Comparison of ENCODE assay signal across 21 mouse cellular contexts in genomic region chr7:140208677-140209076, GRCm38 (mm10). TPM values are rescaled to one million over a fixed set of nuclear protein-coding genes. Genes with fewer than 3 reads are reported as not detected.
A peak's percentile ranks its signal among the peaks of the same experiment; 100 is the strongest.
DNase-seq lines count a peak whose midpoint lies in the region; ATAC-seq lines count a peak whose summit lies in the region.
"Had no signal": no experiment of that assay in that cellular context is flagged by ENCODE, and none has a peak within 500 bp of the region (broad histone marks: within the 10 kb centered on the region; RNA-seq: fewer than 3 reads in every experiment).

No protein-coding gene starts in this region.

- DNase-seq in kidney, adult 18-20 months = peak; percentile 16
- DNase-seq in CD4-positive helper T cell, adult 2 months (ENCODE audit: low read depth, low spot score) = peak; percentile 73
- peak; percentile 45 for DNase-seq in c-Kit-positive CD71-positive TER-119-positive erythroid progenitor cells, embryonic 14.5 days (ENCODE audit: low spot score)
- DNase-seq in naive thymus-derived CD4-positive, alpha-beta T cell, adult 2 months (ENCODE audit: low read depth) = peak; percentile 79
- DNase-seq in frontal cortex, postnatal 10 days (ENCODE audit: low spot score in 2 of 2) = no peak
- DNase-seq in gastrocnemius, postnatal 4 days (ENCODE audit: low spot score in 2 of 2) = no peak
- DNase-seq: cerebellum, postnatal 36 days; gastrocnemius, postnatal 10 days; heart, postnatal 36 days had no signal

- H3K4me3 ChIP-seq in kidney, embryonic 15.5 days (replicated peaks) = no peak overlapping the region
- H3K4me3 ChIP-seq: forebrain, embryonic 15.5 days; neural tube, embryonic 15.5 days had no signal

- ATAC-seq in kidney, embryonic 15.5 days (replicated peaks; ENCODE audit: low FRiP score) = no peak
- ATAC-seq in erythroblast, adult 5-6 weeks (replicated peaks; ENCODE audit: low FRiP score, poor library complexity, severe bottlenecking) = no peak
- ATAC-seq: forebrain, embryonic 15.5 days had no signal

- no peaks in the 10 kb centered on the region for H3K4me1 ChIP-seq in kidney, embryonic 15.5 days
- H3K4me1 ChIP-seq: forebrain, embryonic 15.5 days; neural tube, embryonic 15.5 days had no signal

- no peaks in the 10 kb centered on the region for H3K36me3 ChIP-seq in kidney, embryonic 15.5 days
- H3K36me3 ChIP-seq: forebrain, embryonic 15.5 days; neural tube, embryonic 15.5 days had no signal

- no peak overlapping the region for H3K4me2 ChIP-seq in kidney, embryonic 15.5 days
- H3K4me2 ChIP-seq: forebrain, embryonic 15.5 days; heart, embryonic 11.5 days; neural tube, embryonic 15.5 days had no signal

- 85% methylated on average over 3 of the region's 3 CpGs for WGBS in kidney, embryonic 15.5 days

- H3K9me3 ChIP-seq in kidney, embryonic 15.5 days (replicated peaks) = no peaks in the 10 kb centered on the region
- H3K9me3 ChIP-seq: forebrain, embryonic 15.5 days; neural tube, embryonic 15.5 days had no signal

- H3K9ac ChIP-seq in kidney, embryonic 15.5 days = no peak overlapping the region
- H3K9ac ChIP-seq: forebrain, embryonic 15.5 days; neural tube, embryonic 15.5 days had no signal

- H3K27me3 ChIP-seq in kidney, embryonic 15.5 days = peaks cover 2% of the 10 kb centered on the region; the same call in 1 of the 2 replicates
- H3K27me3 ChIP-seq: forebrain, embryonic 15.5 days; neural tube, embryonic 15.5 days had no signal

- no peak overlapping the region for H3K27ac ChIP-seq in kidney, embryonic 15.5 days
- H3K27ac ChIP-seq: forebrain, embryonic 15.5 days; neural tube, embryonic 15.5 days; stomach, postnatal 0 days had no signal

RNA-seq across cellular contexts. Expression of gene Olfr524, which starts 2.9 kb away (rescaled TPM):
- polyA plus RNA-seq in kidney, embryonic 15.5 days (2015; fragmentation: Nextera tagmentation; extraction: Ambion mirVana) = not detected in 2 replicates
- 0.19 TPM in 1 of 2 replicates, not detected in the other for total RNA-seq in erythroblast, adult 5-6 weeks (2015; ENCODE audit: low replicate concordance)
- total RNA-seq in erythroblast, adult 5-6 weeks (2017; ENCODE audit: low replicate concordance) = not detected in 2 replicates
- not detected for total RNA-seq in gastrocnemius, postnatal 4 days (2021)
- total RNA-seq: CH12.LX; gastrocnemius, postnatal 10 days; heart, postnatal 36 days; layer of hippocampus, adult 18-20 months; left cerebral cortex, adult 8-10 months had no signal
- polyA plus RNA-seq: forebrain, embryonic 15.5 days; heart, embryonic 11.5 days; limb, embryonic 14.5 days; neural tube, embryonic 15.5 days; stomach, postnatal 0 days had no signal

RNA-seq across cellular contexts. Expression of gene Cd163l1, which starts 9.4 kb away (rescaled TPM):
- polyA plus RNA-seq in kidney, embryonic 15.5 days (2015; fragmentation: Nextera tagmentation; extraction: Ambion mirVana) = not detected in 2 replicates
- total RNA-seq in erythroblast, adult 5-6 weeks (2015; ENCODE audit: low replicate concordance) = not detected in 2 replicates
- total RNA-seq in erythroblast, adult 5-6 weeks (2017; ENCODE audit: low replicate concordance) = not detected in 2 replicates
- under 1 TPM in 1 of 2 experiments, not detected in 1; 0.16 TPM for total RNA-seq in gastrocnemius, postnatal 4 days (2021)
- total RNA-seq: CH12.LX; gastrocnemius, postnatal 10 days; heart, postnatal 36 days had no signal
- polyA plus RNA-seq: forebrain, embryonic 15.5 days; heart, embryonic 11.5 days; neural tube, embryonic 15.5 days had no signal

RNA-seq across cellular contexts. Expression of gene Olfr523, which starts 35.7 kb away (rescaled TPM):
- polyA plus RNA-seq in kidney, embryonic 15.5 days (2015; fragmentation: Nextera tagmentation; extraction: Ambion mirVana) = not detected in 2 replicates
- not detected in 2 replicates for total RNA-seq in erythroblast, adult 5-6 weeks (2015; ENCODE audit: low replicate concordance)
- not detected in 2 replicates for total RNA-seq in erythroblast, adult 5-6 weeks (2017; ENCODE audit: low replicate concordance)
- not detected for total RNA-seq in gastrocnemius, postnatal 4 days (2021)
- total RNA-seq: CH12.LX; gastrocnemius, postnatal 10 days; heart, postnatal 36 days had no signal
- polyA plus RNA-seq: forebrain, embryonic 15.5 days; heart, embryonic 11.5 days; inflammation-experienced regulatory T-cells, adult 6 months; limb, embryonic 14.5 days; neural tube, embryonic 15.5 days; stomach, postnatal 0 days had no signal

RNA-seq across cellular contexts. Expression of gene 5830411N06Rik, which starts 38.4 kb away (rescaled TPM):
- not detected in 2 replicates for polyA plus RNA-seq in kidney, embryonic 15.5 days (2015; fragmentation: Nextera tagmentation; extraction: Ambion mirVana)
- total RNA-seq in erythroblast, adult 5-6 weeks (2015; ENCODE audit: low replicate concordance) = not detected in 2 replicates
- total RNA-seq in erythroblast, adult 5-6 weeks (2017; ENCODE audit: low replicate concordance) = 0.42 TPM in 1 of 2 replicates, not detected in the other
- total RNA-seq in gastrocnemius, postnatal 4 days (2021) = not detected
- total RNA-seq: CH12.LX; gastrocnemius, postnatal 10 days; heart, postnatal 36 days had no signal
- polyA plus RNA-seq: forebrain, embryonic 15.5 days; heart, embryonic 11.5 days; stomach, postnatal 0 days had no signal

RNA-seq across cellular contexts. Expression of gene Olfr522, which starts 44.1 kb away (rescaled TPM):
- polyA plus RNA-seq in kidney, embryonic 15.5 days (2015; fragmentation: Nextera tagmentation; extraction: Ambion mirVana) = not detected in 2 replicates
- total RNA-seq in erythroblast, adult 5-6 weeks (2015; ENCODE audit: low replicate concordance) = not detected in 2 replicates
- total RNA-seq in erythroblast, adult 5-6 weeks (2017; ENCODE audit: low replicate concordance) = not detected in 2 replicates
- total RNA-seq in gastrocnemius, postnatal 4 days (2021) = not detected
- total RNA-seq: CH12.LX; gastrocnemius, postnatal 10 days; heart, postnatal 36 days; layer of hippocampus, adult 18-20 months; left cerebral cortex, adult 8-10 months had no signal
- polyA plus RNA-seq: forebrain, embryonic 15.5 days; heart, embryonic 11.5 days; limb, embryonic 14.5 days; neural tube, embryonic 15.5 days; spleen, adult 2 months; stomach, postnatal 0 days had no signal

Comparison
In these comparisons a context has a peak if more than half of its experiments do, and no peak if none do; other contexts are left out.
1. DNase-seq: peak in kidney, adult 18-20 months (single experiment), CD4-positive helper T cell, adult 2 months (single experiment), c-Kit-positive CD71-positive TER-119-positive erythroid progenitor cells, embryonic 14.5 days (single experiment) and naive thymus-derived CD4-positive, alpha-beta T cell, adult 2 months (single experiment); none in frontal cortex, postnatal 10 days (0 of 2) and gastrocnemius, postnatal 4 days (0 of 2).